In the genomic region with DNA sequence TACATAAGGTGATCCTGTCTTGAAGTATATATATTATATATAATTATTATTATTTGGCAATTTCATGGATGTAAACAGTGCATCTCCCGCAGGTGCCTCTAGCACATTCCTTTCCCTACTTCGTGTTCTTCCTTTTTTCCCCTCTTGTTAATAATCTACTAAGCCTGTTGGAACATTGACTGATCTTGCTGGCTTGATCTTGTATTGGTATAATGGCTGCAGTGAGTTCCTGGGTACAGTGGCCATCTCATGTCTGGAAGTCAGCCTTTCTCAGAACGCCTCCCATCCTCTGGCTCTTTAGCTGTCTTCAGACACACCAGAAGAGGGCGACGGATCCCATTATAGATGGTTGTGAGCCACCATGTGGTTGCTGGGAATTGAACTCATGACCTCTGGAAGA, we compare ENCODE assay signal across 23 mouse cellular contexts. TPM values are rescaled to one million over a fixed set of nuclear protein-coding genes. Genes with fewer than 3 reads are reported as not detected.
"Had no signal": no experiment of that assay in that cellular context is flagged by ENCODE, and none has a peak within 500 bp of the region (broad histone marks: within the 10 kb centered on the region; RNA-seq: fewer than 3 reads in every experiment).

No protein-coding gene starts in this region.

- H3K27me3 ChIP-seq: limb, embryonic 12.5 days; limb, embryonic 15.5 days had no signal

- H3K4me2 ChIP-seq: limb, embryonic 12.5 days; limb, embryonic 15.5 days; liver, embryonic 15.5 days; lung, embryonic 15.5 days; midbrain, embryonic 13.5 days; neural tube, embryonic 13.5 days had no signal

- H3K9ac ChIP-seq: limb, embryonic 12.5 days; limb, embryonic 15.5 days; liver, embryonic 15.5 days; lung, embryonic 15.5 days; midbrain, embryonic 13.5 days; neural tube, embryonic 13.5 days had no signal

- H3K4me3 ChIP-seq: limb, embryonic 12.5 days; limb, embryonic 15.5 days; liver, embryonic 15.5 days; lung, embryonic 15.5 days; megakaryocyte, embryonic 14.5 days; midbrain, embryonic 10.5 days; midbrain, embryonic 13.5 days; myocyte; neural tube, embryonic 13.5 days had no signal

- DNase-seq: left cerebral cortex, postnatal 4 days; lung, adult 18-20 months; lung, postnatal 10 days; lung, postnatal 36 days; retina, postnatal 1 day; right cerebral cortex, postnatal 25 days; spleen, adult 18-20 months; thymus, adult 18-20 months; thymus, postnatal 36 days had no signal

- H3K36me3 ChIP-seq: liver, embryonic 15.5 days; lung, embryonic 15.5 days; midbrain, embryonic 13.5 days; neural tube, embryonic 13.5 days had no signal

- H3K9me3 ChIP-seq: limb, embryonic 12.5 days; limb, embryonic 15.5 days; liver, embryonic 15.5 days; lung, embryonic 15.5 days; midbrain, embryonic 13.5 days; neural tube, embryonic 13.5 days had no signal

- H3K27ac ChIP-seq: hindbrain, postnatal 0 days; limb, embryonic 12.5 days; limb, embryonic 15.5 days; liver, embryonic 15.5 days; lung, embryonic 15.5 days; midbrain, embryonic 10.5 days; midbrain, embryonic 13.5 days; neural tube, embryonic 13.5 days had no signal

- ATAC-seq: hindbrain, postnatal 0 days; inflammation-experienced regulatory T-cells, adult 6 months; intestine, embryonic 16.5 days; midbrain, embryonic 13.5 days; midbrain, embryonic 16.5 days had no signal

RNA-seq across cellular contexts. Expression of a gene that starts 5.2 kb away (rescaled TPM):
- polyA plus RNA-seq: inflammation-experienced regulatory T-cells, adult 6 months had no signal

RNA-seq across cellular contexts. Expression of a gene that starts 57.4 kb away (rescaled TPM):
- polyA plus RNA-seq: hindbrain, postnatal 0 days; inflammation-experienced regulatory T-cells, adult 6 months; limb, embryonic 12.5 days; limb, embryonic 15.5 days; liver, embryonic 15.5 days; lung, embryonic 15.5 days; midbrain, embryonic 13.5 days; midbrain, embryonic 16.5 days; neural tube, embryonic 13.5 days; testis, adult 2 months had no signal
